Mouse (Mus musculus) forebrain, embryonic 11.5 days (tissue): ENCODE data around the gene Hmga2. TPM values are rescaled to one million over a fixed set of nuclear protein-coding genes. Genes with fewer than 3 reads are reported as not detected.

Source experiments
- ATAC-seq: fragments of 200-750 bp; cut with Nextera tagmentation; replicated peaks from 2 replicates; pipeline ENCODE4 v1.8.0; 2017; ENCODE audit warnings: moderate TSS enrichment; ENCODE audit not compliant: low FRiP score
- DNase-seq: peaks from one replicate; pipeline ENCODE4 v3.0.0-alpha.2; 2017; ENCODE audit warnings: low spot score
- H3K27ac ChIP-seq: fragments of 300-500 bp; sonication (generic); 2 replicates; pipeline ENCODE4 v1.5.1; 2014; ENCODE audit warnings: low read depth, low read length
- H3K27me3 ChIP-seq: fragments of 300-500 bp; sonication (generic); 2 replicates; pipeline ENCODE4 v1.6.1; 2014; ENCODE audit warnings: mild to moderate bottlenecking, low read length, mixed read lengths; ENCODE audit not compliant: control insufficient read depth, insufficient read depth
- H3K36me3 ChIP-seq: fragments of 300-500 bp; sonication (generic); 2 replicates; pipeline ENCODE4 v1.6.1; 2014; ENCODE audit warnings: mild to moderate bottlenecking, low read length, moderate library complexity, mixed read lengths; ENCODE audit not compliant: control insufficient read depth, insufficient read depth
- H3K4me1 ChIP-seq: fragments of 300-500 bp; sonication (generic); replicated peaks from 2 replicates; pipeline ENCODE4 v1.6.1; 2014; ENCODE audit warnings: low read length, mixed read lengths; ENCODE audit not compliant: control insufficient read depth, insufficient read depth
- H3K4me2 ChIP-seq: fragments of 300-500 bp; sonication (generic); 2 replicates; pipeline ENCODE4 v1.6.1; 2014; ENCODE audit warnings: low read depth, mild to moderate bottlenecking, low read length, moderate library complexity, mixed read lengths; ENCODE audit not compliant: severe bottlenecking
- H3K4me3 ChIP-seq: fragments of 300-500 bp; sonication (generic); 2 replicates; pipeline ENCODE4 v1.5.1; 2014; ENCODE audit warnings: low read depth, low read length
- H3K9ac ChIP-seq: fragments of 300-500 bp; sonication (generic); 2 replicates; pipeline ENCODE4 v1.6.1; 2014; ENCODE audit warnings: low read length
- H3K9me3 ChIP-seq: fragments of 300-500 bp; sonication (generic); 2 replicates; pipeline ENCODE4 v1.6.1; 2016; ENCODE audit warnings: low read length, mixed read lengths; ENCODE audit not compliant: control insufficient read depth
- WGBS: fragments of 180-500 bp; shearing (Covaris S2); extraction: QIAGEN DNeasy Blood & Tissue Kit; methylation state at CpG from one replicate; pipeline ENCODE4 v1.1.7; 2014; 5-methylcytosine and 5-hydroxymethylcytosine counted together
- polyA plus RNA-seq: library from polyadenylated mRNA; unstranded; fragments of >200 nt; fragmentation: Nextera tagmentation; extraction: Ambion mirVana; gene quantifications from 2 replicates; pipeline ENCODE4 v1.2.1, GENCODE M21; 2014

Hmga2 gene
- polyA plus RNA-seq, 1 experiment from 2014 or later, result 91.9 TPM

DNA sequence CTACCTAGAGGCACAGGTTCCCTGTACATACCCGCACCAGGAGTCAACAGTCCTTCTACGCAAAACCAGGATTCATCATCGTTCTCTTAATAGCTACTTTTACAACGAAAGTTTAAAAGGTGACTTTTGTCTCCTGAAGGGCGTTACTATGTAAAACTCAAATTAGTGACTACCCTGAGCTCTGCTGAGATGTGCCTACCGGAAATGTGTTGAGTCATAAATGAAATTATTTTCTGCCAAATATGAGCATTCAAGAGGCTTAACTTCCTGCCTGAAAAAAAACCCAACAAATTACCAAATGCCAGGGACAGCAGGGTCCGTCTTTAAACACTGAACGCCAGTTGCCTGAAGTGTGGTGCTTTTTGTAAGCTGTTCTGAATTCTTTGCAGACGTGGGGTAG lies 81.5 kb downstream of the Hmga2 start:
- Histone ChIP-seq H3K36me3 (no peaks in the 10 kb centered on the region), H3K27ac (no peak overlapping the region), H3K9ac (no peak overlapping the region), H3K9me3 (no peaks in the 10 kb centered on the region), H3K4me3 (no peak overlapping the region), H3K4me1 (peaks cover 25% of the 10 kb centered on the region), H3K27me3 (no peaks in the 10 kb centered on the region), H3K4me2 (no peak overlapping the region)
- no peak for ATAC-seq
- no peak for DNase-seq
- WGBS, result 90% methylated on average over 9 of the region's 9 CpGs

DNA sequence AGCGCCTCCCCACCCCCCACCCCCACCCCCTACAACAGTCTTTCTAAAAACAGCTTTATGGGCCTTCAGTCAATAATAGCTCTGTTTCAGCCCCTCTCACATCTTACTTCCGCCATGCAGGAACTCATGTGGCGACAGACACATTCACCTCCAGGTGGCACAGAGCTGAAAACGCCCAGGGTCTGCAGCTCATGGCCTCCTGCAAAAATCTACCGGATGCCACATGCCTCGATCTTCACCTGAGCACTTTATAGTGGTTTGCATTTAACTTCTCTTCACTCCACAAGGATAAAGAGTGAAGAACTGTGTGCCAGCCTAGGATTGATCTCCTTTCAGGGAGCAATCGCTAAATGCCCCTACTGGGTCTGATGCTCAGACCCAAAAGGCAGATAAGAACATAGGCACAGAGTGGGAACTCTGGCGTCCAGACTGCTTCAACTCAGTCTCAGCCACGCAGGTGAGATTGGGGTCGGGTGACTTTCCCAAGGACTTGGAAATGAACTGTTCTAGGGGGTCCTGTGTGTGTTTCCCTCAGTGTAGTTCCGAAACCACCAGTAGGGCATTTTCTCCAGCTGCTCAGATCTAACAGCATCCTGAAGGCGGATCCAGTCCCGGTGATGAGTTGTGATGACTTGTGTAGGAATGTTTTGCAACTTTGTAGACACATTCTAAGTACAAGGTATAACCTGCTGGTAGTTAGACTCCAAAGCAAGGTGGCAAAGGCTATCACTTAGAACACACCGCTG lies 84.1 kb downstream of the Hmga2 start:
- H3K4me1 ChIP-seq, result peaks cover 27% of the 10 kb centered on the region
- WGBS, result 33% methylated on average over 14 of the region's 14 CpGs
- ATAC-seq (no peak), DNase-seq (no peak)
- no peaks in the 10 kb centered on the region for H3K36me3 ChIP-seq
- H3K4me3 ChIP-seq, result no peak overlapping the region
- H3K4me2 ChIP-seq, result 0 out of 2 replicates have a peak overlapping the region, but pooled peaks have one; percentile 19
- no peak overlapping the region for H3K9ac ChIP-seq
- H3K9me3 ChIP-seq, result no peaks in the 10 kb centered on the region
- H3K27me3 ChIP-seq, result no peaks in the 10 kb centered on the region
- no peak overlapping the region for H3K27ac ChIP-seq

DNA sequence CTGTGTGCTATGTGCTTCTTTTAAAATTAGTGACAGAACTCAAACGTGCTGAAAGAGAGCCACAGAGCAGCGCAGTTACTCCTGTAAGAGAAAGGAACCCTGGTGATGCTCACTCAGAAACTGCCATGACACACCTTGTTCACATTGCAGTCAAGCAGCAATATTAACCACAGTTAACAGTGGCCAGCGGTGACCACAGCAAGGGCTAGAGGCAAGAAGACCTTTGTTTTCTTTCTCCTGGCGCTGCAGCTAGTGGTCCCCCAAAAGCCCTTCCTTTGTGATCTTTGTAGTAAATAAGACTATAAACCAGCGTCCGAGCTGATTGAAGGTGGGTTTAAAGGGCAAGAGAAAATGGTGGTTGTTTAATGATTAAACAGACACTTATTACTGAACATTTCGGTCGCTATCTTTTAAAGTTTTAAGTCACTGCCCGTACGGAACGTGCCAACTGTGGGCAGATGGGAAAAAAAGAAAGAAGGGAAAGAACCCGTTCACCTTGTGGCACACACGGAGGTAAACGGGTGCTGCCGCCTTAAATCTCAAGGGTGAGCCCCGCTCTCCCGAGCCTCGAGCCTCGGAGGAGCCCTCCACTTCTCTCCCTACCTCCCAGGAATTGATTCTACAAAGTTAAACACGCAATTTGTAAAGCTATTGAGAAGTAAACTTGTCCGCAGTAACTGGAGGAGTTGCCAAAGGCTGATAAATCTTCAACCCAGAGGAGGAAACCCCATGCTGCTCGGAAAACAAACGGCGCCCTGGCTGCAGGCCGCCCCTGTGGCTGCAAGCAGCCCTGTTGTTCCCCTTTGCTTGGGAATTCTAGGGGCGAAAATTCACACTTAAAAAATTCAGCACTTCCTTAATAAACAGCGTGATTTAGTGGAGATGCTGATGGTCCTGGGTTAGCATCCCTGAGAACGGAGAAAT lies 85.1 kb downstream of the Hmga2 start:
- Histone ChIP-seq H3K4me3 (no peak overlapping the region), H3K27ac (no peak overlapping the region), H3K9ac (peak overlapping the region; percentile 30), H3K4me2 (peak overlapping the region; percentile 19; the same call in 1 of the 2 replicates), H3K27me3 (no peaks in the 10 kb centered on the region), H3K4me1 (peaks cover 29% of the 10 kb centered on the region), H3K36me3 (no peaks in the 10 kb centered on the region), H3K9me3 (no peaks in the 10 kb centered on the region)
- no peak for DNase-seq
- ATAC-seq, result no peak
- WGBS, result 20% methylated on average over 28 of the region's 28 CpGs

DNA sequence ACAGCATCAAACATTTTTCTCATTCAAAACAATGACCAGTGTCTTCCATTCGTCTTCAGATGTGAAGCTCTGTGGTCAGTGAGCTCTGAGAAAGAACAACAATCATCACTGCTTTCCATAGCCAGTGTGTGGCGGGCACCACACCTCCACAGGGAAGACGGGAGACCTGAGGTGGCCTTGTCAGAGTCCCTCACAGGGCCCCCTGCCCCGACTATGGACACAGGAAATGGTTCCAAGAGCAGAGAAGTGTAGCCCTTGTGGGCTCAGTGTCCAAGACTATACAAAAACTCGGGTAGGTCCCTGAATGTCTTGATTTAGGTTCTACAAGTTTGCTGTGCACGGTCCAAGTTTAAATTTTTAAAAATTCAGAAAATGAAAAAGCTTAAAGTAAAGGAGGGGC lies 86.6 kb downstream of the Hmga2 start:
- no peak overlapping the region for H3K4me3 ChIP-seq
- DNase-seq, result no peak
- WGBS, result 58% methylated on average over 6 of the region's 6 CpGs
- no peak for ATAC-seq
- peaks cover 38% of the 10 kb centered on the region for H3K4me1 ChIP-seq
- no peaks in the 10 kb centered on the region for H3K9me3 ChIP-seq
- H3K4me2 ChIP-seq, result no peak overlapping the region
- no peaks in the 10 kb centered on the region for H3K36me3 ChIP-seq
- H3K27me3 ChIP-seq, result no peaks in the 10 kb centered on the region
- H3K27ac ChIP-seq, result no peak overlapping the region
- no peak overlapping the region for H3K9ac ChIP-seq

DNA sequence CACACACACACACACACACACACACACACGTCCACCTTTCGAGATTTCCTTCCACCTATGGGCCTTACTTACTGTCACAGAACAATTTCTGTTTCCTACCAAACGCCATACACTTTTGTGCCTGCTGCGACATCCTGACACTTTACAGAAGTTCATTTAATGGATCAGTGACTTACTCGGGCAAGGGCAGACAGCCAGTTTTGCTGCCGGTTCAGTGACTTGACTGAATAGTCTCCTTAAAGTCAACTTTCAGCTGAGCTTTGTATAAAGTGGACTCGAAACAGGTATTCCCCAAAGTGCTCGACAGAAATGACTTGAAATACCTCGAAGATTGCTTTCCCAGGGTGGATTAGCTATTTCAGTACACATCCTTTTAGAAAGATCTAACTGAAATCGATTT lies 87.3 kb downstream of the Hmga2 start:
- no peaks in the 10 kb centered on the region for H3K27me3 ChIP-seq
- ATAC-seq, result no peak
- 31% methylated on average over 10 of the region's 10 CpGs for WGBS
- DNase-seq, result no peak
- H3K4me1 ChIP-seq, result peaks cover 38% of the 10 kb centered on the region
- no peaks in the 10 kb centered on the region; the same call in 1 of the 2 replicates for H3K36me3 ChIP-seq
- H3K27ac ChIP-seq, result no peak overlapping the region
- no peaks in the 10 kb centered on the region for H3K9me3 ChIP-seq
- H3K4me3 ChIP-seq, result no peak overlapping the region
- no peak overlapping the region for H3K4me2 ChIP-seq
- H3K9ac ChIP-seq, result no peak overlapping the region

DNA sequence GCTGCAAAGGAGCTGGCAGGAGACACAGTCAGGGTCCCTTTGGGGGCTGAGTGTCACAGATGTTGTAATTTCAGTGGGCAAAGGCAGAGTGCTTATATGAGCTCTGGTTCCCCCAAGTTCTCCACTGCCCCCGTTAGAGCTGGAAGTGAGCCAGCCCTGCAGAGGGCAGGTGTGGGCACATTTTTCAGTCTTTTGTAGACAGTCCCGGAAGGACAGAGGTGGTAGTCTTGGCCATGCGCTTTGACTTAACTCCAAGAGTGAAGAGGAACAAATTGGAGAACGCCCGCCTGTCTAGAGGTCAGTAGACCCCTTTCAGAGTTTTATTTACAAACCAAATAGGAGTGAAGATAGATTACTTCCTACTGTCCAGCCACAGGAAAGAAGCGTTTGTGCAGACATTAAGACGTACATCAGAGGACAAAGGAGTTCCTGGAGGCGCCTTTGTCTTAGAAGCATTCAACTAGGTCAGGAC lies 87.8 kb downstream of the Hmga2 start:
- no peaks in the 10 kb centered on the region; the same call in 1 of the 2 replicates for H3K36me3 ChIP-seq
- H3K4me1 ChIP-seq, result peaks cover 37% of the 10 kb centered on the region
- no peak overlapping the region for H3K27ac ChIP-seq
- ATAC-seq (no peak), DNase-seq (no peak)
- no peak overlapping the region for H3K9ac ChIP-seq
- no peak overlapping the region for H3K4me3 ChIP-seq
- no peak overlapping the region for H3K4me2 ChIP-seq
- 45% methylated on average over 8 of the region's 8 CpGs for WGBS
- no peaks in the 10 kb centered on the region for H3K27me3 ChIP-seq
- no peaks in the 10 kb centered on the region for H3K9me3 ChIP-seq

DNA sequence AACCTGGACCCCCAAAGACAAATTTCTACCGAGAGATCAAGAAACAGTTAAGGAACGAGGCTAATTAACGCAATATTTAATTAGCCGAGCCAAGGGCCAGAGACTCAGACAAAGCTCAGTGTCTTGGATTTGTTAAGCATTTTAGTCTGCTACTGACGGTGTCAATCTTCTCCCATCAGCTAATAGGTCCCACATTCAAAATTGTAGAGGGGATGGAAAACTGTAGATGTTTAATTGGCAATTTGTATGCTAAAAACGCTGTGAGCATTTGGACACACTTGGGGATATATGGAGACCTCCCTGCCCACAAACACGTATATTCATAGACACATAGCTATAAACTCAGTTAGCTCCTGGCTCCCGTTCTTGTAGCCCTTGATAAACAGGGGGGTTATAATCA lies 89.2 kb downstream of the Hmga2 start:
- WGBS, result 46% methylated on average over 8 of the region's 8 CpGs
- H3K9ac ChIP-seq, result no peak overlapping the region
- H3K9me3 ChIP-seq, result no peaks in the 10 kb centered on the region
- no peak overlapping the region for H3K4me2 ChIP-seq
- DNase-seq (no peak), ATAC-seq (peak; percentile 53)
- no peaks in the 10 kb centered on the region; the same call in 1 of the 2 replicates for H3K36me3 ChIP-seq
- H3K27ac ChIP-seq, result no peak overlapping the region
- H3K4me1 ChIP-seq, result peaks cover 31% of the 10 kb centered on the region
- H3K27me3 ChIP-seq, result no peaks in the 10 kb centered on the region
- H3K4me3 ChIP-seq, result no peak overlapping the region

DNA sequence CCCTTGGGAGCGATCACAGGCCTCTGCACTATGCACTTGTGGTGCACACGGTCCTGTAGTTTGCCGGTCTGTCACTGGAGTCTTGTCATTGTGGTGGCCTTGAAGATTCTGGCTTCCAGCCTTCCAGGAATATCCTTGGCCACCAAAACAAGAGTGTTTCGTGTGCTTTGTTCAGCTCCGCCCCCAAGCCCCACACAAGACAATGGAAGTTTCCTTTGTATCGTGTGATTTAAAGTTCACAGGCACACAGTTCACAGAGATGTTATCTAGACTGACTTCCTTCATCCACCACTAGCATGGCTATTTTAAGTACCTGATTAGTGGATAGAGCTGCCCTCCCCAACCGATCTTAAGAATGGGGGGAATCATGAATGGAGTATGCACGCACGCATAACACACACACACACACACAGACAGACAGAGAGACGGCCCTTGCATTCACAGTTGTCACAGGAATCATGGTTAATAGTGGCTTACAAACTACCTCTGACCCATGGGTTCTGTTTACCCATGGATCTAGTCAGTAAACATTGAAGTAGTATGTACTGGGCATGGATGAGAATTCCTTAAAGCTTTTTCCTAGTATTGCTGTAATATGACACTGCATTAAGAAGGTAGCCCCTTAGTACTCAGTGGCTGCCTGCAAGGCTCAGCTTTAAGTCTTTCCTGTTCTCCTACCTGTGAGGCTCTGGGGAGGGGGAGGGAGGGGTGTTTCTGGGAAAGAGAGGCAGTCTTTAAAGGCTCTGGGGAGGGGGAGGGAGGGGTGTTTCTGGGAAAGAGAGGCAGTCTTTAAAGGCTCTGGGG lies 91.3 kb downstream of the Hmga2 start:
- no peaks in the 10 kb centered on the region; the same call in 1 of the 2 replicates for H3K36me3 ChIP-seq
- ATAC-seq (no peak), DNase-seq (no peak)
- WGBS, result 69% methylated on average over 10 of the region's 10 CpGs
- no peaks in the 10 kb centered on the region for H3K27me3 ChIP-seq
- no peak overlapping the region for H3K27ac ChIP-seq
- H3K9me3 ChIP-seq, result no peaks in the 10 kb centered on the region
- no peak overlapping the region for H3K4me2 ChIP-seq
- H3K9ac ChIP-seq, result no peak overlapping the region
- H3K4me3 ChIP-seq, result no peak overlapping the region
- peaks cover 21% of the 10 kb centered on the region for H3K4me1 ChIP-seq
